Mouse (Mus musculus): ENCODE measurements around the gene Gclm.
"Not testable (repeated sequence)": the region's sequence is repeated elsewhere in the genome, so short reads cannot be mapped to it uniquely, and the experiment has no call there.

Gene Gclm

DNA sequence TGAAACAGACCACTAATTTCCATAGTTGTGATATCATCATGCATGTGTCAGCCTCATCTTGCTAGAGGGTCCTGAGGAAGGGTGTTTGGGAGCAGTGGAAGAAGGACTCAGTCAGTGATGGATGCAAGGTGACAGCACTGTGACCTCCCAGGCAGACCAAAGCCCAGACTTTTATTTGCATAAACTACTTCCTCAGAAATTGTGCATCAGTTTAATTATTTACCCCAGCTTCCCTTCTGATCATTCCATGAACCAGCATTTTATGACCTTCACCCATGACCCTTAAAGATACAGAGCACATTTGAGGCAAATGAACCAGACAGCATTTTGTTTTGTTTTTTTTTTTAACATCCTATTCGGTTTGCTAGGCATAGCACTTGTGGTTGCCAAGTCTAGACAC is 9.6 kb upstream of the Gclm start:
- DNase-seq (ENCODE audit: extremely low spot score, low read depth, low spot score) = no peak

DNA sequence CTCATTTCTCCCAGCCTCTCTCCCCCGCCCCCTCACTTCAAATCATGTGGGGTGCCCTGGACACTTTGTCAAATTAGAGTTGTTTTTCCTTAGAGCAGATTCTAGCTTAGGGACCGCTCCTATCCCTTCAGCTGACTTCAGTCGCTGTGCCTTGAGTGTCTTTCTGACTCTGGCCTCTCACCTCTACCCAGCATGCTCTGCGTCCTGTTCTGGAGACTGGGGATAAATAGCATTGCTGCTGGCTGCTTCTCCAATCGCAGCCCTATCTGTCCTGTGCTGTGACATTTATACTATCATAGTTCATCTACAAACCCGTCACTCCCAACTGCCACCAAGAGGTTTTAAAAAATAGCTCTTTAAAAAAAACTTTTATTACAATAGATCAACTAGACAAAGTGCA is 2.5 kb upstream of the Gclm start:
- no peak for DNase-seq (ENCODE audit: extremely low spot score, low read depth, low spot score)

GRCm38 (mm10) chr3:122243416-122244167 is 1.8 kb upstream of the Gclm start:
- no peak for DNase-seq (ENCODE audit: extremely low spot score, low read depth, low spot score)

GRCm38 (mm10) chr3:122244759-122245158 is 598 bp upstream of the Gclm start:
- no peak for DNase-seq (ENCODE audit: extremely low spot score, low read depth, low spot score)

GRCm38 (mm10) chr3:122245878-122246332 is 548 bp downstream of the Gclm start:
- DNase-seq (ENCODE audit: extremely low spot score, low read depth, low spot score) = no peak

GRCm38 (mm10) chr3:122246406-122246805 is 1.0 kb downstream of the Gclm start:
- peak; percentile 16 for DNase-seq (ENCODE audit: extremely low spot score, low read depth, low spot score)

DNA sequence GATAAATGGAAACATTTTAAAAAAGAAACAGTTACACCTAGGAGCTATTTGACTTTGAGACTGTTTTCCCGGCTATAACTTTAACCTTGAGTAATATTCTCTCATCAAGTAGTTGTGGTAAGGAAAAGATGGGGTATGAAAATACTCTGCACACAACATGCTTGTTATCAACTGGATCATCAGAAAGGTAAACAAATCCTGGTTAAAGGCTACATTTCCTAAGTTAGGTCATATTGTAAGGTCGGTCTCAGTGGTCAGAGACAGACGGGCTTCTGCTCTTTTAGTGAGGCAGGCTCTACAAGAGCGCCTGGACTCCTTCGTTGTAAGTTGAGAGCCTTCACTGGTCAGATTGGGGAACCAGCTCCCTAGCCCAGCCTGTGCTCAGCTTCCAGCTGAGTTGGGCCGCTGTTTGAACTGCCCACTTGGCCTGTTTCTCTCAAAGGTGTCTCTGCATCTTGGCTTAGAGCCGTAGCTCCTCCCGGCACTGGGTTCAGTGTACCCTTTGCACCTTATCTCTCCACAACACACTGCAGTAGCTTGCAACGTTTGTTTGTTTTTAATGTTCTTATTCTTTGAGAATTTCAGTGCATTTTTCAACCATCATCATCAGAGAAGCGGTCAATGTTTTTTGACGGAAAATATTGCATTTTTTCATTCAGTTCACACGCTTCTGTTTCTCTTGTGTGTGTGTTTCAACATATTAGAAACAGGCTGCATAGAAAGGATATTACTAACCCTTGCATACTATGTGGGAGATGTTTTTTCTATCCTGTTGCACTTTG is 1.8 kb downstream of the Gclm start:
- no peak for DNase-seq (ENCODE audit: extremely low spot score, low read depth, low spot score)

GRCm38 (mm10) chr3:122247768-122248100 is 2.4 kb downstream of the Gclm start:
- no peak for DNase-seq (ENCODE audit: extremely low spot score, low read depth, low spot score)

GRCm38 (mm10) chr3:122252466-122253253 is 7.3 kb downstream of the Gclm start:
- no peak for DNase-seq (ENCODE audit: extremely low spot score, low read depth, low spot score)

DNA sequence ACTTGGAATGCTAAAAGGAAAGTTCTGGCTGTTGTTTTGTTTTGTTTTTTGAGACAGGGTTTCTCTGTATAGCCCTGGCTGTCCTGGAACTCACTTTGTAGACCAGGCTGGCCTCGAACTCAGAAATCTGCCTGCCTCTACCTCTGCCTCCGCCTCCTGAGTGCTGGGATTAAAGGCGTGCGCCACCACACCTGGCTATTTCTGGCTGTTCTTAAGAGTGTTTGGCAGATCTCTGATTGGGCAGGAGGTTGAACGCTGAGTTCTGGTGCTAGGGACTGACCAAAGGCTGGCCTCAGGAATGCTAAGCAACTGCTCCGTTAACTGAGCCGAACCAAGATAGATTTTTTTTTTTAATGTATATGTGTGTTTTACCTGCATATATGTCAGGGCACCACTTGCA is 8.7 kb downstream of the Gclm start:
- not testable (repeated sequence) for DNase-seq (ENCODE audit: extremely low spot score, low read depth, low spot score)

DNA sequence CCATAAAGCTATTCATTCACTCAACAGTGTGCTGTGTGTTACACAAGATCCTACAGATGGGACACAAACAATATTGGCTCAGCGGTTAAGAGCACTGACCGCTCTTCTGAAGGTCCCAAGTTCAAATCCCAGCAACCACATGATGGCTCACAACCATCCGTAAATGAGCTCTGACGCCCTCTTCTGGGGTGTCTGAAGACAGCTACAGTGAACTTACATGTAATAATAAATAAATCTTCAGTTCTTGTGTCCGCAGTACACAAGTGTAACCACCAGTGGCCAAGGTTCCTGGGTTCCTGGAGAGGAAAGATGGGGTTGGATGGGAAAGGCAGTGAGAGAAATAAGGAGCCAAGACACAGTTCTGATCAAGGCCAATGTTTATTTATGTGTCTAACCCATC is 24.6 kb downstream of the Gclm start:
- DNase-seq (ENCODE audit: extremely low spot score, low read depth, low spot score) = no peak

DNA sequence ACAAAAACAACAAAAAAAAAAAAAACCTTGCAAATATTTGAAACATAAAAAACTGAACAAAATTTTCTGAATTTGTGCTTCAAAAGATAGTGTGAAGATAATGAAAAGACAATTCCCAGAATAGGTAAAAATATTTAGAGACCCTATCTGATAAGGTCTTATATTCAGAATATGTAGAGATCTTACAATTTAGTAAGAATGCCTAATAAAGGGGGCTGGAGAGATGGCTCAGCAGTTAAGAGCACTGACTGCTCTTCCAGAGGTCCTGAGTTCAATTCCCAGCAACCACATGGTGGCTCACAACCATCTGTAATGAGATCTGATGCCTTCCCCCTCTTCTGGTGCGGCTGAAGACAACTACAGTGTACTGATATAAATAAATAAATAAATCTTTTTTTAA is 27.2 kb downstream of the Gclm start:
- DNase-seq (ENCODE audit: extremely low spot score, low read depth, low spot score) = not testable (repeated sequence)

- peak; percentile 39 for DNase-seq (ENCODE audit: extremely low spot score, low read depth, low spot score)
Observed at GRCm38 (mm10) chr3:122273407-122274240, 28.3 kb downstream of the Gclm start.

DNA sequence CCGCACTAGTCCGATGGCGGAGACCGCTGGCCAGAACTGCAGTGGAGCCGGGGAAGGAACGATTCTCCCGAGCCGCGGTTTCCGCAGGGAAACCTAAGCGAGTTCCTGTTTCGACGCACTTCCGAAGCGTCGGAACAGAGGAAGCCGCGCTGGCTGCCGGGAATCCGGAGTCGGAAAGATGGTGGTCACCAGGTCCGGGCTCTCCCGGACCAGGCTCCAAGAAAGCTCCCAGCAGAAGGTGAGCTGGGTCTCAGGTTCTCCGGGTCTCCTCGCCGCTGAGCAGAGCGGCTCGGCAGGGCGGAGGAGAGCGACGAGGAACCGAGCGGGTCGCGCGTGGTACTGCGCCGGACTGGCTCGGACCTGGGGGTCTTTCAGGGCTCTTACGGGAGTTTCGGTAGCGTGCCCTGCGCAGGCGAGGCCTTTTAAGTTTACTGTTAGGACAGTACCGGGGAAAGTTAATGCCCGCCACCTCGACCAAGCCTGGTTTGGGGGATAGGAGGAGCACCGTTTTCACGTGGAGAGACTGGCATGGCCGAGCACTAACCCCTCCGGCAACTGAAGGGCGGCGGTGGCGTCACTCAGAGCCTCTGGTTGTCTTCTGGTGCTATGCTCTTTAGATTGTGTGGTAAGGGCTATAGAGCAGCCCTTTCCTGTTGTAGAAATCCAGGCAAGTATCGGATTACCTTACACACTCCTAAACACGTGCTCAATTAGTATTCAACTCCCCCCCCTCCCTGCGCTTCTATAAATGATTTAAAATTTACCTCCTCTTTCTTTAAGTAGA is 29.1 kb downstream of the Gclm start, which contains the start of gene Dnttip2:
Dnttip2 (plus strand) TSS at position 148 of the 784 bp plus-strand sequence.
- peak; percentile 93 for DNase-seq (ENCODE audit: extremely low spot score, low read depth, low spot score)

DNA sequence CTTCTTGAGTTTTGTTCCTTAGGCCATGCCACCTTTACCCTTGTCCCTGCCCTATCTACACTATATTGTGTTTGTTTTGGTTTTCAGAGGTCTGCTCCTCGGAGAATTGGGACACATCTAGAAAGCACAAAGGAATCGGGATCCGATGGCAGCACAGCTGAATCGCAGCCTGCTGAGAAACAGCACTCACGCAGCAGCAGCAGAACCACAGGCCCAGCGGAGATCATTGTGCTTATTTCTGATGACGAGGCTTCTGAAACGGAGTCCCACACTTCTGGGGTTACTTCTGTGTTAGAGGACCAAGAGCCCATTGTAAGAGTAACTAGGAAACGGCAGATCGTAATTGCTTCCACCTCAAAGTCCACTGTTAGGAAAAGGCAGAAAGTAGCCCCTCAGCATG is 29.8 kb downstream of the Gclm start:
- no peak for DNase-seq (ENCODE audit: extremely low spot score, low read depth, low spot score)

DNA sequence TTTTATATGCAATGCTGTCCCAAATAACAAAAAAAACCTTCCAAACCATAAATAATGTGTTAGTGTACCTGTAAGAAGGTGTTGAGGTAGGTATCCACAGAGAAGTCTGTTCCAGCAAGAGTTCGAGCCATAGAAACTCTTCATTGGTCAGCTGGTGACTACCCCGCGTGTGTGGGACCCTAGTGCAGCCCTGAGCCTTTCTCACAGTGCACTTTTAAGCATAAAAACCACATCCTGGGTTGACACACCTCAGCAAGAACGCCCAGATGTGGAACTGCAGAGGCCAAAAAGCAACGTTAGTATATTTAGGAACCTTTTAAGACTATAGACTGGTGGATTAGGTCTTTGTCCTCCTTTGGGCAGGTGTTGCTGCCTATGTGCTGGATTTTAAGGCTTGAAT is 41.8 kb downstream of the Gclm start:
- no peak for DNase-seq (ENCODE audit: extremely low spot score, low read depth, low spot score)

DNA sequence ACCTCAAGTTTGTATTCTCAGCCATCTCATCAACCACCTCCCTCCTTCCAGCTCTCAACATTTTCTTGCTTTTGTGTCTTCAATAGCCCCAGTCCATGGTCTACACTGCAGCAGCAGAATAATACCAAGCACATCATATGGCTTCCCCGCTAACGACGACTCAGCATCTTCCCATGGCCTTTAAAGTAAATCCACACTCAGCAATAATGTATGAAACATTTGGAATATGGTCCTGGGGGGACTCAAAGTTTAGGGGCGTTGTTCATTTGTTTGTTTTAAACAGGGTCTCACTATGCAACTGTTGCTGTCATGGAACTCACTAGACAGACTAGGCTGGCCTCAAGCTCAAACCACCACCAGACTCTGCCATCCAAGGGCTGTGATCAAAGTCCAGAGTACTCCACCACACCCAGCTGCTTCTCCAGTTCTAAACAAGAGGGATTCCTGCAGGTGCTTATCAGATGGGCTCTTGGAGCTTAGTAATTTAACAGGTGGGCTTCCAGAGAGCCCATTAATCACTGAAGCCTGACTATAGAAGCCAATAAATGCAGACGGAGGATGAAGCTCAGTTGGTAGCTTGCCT is 43.3 kb downstream of the Gclm start:
- no peak for DNase-seq (ENCODE audit: extremely low spot score, low read depth, low spot score)

DNA sequence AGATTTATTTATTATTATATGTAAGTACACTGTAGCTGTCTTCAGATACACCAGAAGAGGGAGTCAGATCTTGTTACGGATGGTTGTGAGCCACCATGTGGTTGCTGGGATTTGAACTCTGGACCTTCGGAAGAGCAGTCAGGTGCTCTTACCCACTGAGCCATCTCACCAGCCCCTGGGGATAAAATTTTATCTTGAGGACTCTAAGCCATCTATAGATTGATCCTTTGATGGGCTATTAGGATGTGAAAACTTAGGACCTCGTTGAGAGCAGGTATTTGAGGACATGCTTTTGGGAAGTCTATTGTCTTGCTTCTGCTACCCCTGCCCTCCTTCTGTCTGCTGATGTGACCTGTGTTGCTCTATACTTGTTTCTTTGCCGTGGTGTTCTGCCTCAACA is 44.0 kb downstream of the Gclm start:
- DNase-seq (ENCODE audit: extremely low spot score, low read depth, low spot score) = not testable (repeated sequence)

DNA sequence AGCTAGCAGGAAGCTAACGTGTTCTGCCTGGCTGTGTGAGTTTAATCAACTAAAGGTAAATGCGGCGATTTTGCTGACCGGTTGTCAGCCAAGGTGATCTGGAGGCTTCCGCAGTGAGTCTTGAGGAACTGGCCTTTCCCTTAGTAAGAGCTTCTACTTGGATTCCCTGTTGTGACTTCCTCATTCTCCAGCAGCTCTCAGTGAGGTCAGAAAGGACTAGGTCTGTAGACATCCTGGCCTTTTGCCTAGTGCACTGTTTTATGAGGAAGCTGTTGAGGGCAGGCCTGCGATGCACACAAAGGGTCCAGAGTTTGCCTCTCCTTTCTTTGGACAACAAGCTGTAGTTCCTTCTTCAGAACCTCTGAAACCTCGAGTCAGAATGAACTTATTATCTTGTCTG is 45.3 kb downstream of the Gclm start:
- DNase-seq (ENCODE audit: extremely low spot score, low read depth, low spot score) = no peak

DNA sequence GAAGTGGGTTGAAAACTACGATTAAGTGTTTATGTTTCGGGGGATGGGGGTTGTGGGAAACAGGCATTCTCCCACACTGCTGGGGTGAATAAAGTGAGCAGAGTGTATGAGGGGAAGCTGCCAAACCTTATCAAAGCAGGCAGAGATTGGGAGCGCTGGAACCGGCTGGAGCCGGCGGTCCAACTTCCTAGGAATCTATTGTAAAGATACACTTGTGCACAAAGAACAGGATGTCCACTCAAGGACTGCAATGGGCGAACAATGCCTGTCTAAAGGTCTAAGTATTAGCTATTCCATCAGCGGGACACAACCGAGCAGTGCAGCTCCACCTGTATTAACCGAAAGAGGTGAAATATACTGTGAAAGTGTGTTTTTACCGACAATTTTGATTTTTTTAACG is 46.5 kb downstream of the Gclm start:
- no peak for DNase-seq (ENCODE audit: extremely low spot score, low read depth, low spot score)

Measured in hindlimb bud, embryonic 11.5 days (tissue).